Mouse (Mus musculus) subcutaneous adipose tissue, adult 2 months (tissue): ENCODE data around the gene Basp1. TPM values are rescaled to one million over a fixed set of nuclear protein-coding genes. Genes with fewer than 3 reads are reported as not detected.

ENCODE experiments used
- polyA plus RNA-seq: library from polyadenylated mRNA; depleted of rRNA; stranded (reverse); fragments of >200 nt; gene quantifications from 2 replicates; pipeline ENCODE4 v1.2.3, GENCODE M21; 2012; ENCODE audit warnings: low replicate concordance; rRNA removed

The Basp1 gene
- polyA plus RNA-seq, result 5.4 and 7.4 TPM in 2 replicates

DNA sequence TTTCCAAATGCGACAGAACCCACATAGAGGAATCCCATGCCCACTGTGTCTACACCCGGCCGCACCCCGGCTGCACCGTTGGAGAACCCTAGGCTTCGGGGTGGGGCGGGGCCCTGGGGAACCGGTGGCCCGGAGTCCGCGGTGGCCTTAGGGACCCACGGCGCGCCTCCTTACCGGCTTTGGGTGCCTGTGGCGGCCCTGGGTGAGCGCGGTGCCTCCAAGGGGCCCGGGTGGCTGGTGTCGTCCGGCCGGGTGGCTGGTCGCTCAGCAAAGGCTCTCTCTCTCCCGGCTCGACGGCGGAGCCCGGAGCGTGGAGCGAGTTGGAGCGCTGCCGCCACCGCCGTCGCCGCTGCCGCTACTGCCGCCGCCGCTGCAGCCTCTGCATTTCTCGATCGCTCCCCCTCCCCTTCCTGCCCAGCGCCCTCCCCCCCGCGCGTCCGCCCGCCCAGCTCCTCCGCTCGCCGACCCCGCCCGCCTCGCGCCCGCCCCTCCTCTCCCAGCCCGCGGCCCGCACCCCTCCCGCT, at the start of gene Basp1:
TSS of gene Basp1 (minus strand) at position 387 of the 524 bp plus-strand sequence.

Other genes with a start within 250 kb of the Basp1 start
- gene Myo10, start 208.8 kb upstream of the Basp1 start, polyA plus RNA-seq, result 34.2 and 46.3 TPM in 2 replicates